Mouse (Mus musculus) forebrain, embryonic 11.5 days (tissue): Measurements from ENCODE around the gene Elovl4. TPM values are rescaled to one million over a fixed set of nuclear protein-coding genes. Genes with fewer than 3 reads are reported as not detected.
A peak's percentile ranks its signal among the peaks of the same experiment; 100 is the strongest.

Experiments used
- ATAC-seq: fragments of 200-750 bp; cut with Nextera tagmentation; replicated peaks from 2 replicates; pipeline ENCODE4 v1.8.0; 2017; ENCODE audit warnings: moderate TSS enrichment; ENCODE audit not compliant: low FRiP score
- DNase-seq: peaks from one replicate; pipeline ENCODE4 v3.0.0-alpha.2; 2017; ENCODE audit warnings: low spot score
- H3K27ac ChIP-seq: fragments of 300-500 bp; sonication (generic); 2 replicates; pipeline ENCODE4 v1.5.1; 2014; ENCODE audit warnings: low read depth, low read length
- H3K27me3 ChIP-seq: fragments of 300-500 bp; sonication (generic); 2 replicates; pipeline ENCODE4 v1.6.1; 2014; ENCODE audit warnings: mild to moderate bottlenecking, low read length, mixed read lengths; ENCODE audit not compliant: control insufficient read depth, insufficient read depth
- H3K36me3 ChIP-seq: fragments of 300-500 bp; sonication (generic); 2 replicates; pipeline ENCODE4 v1.6.1; 2014; ENCODE audit warnings: mild to moderate bottlenecking, low read length, moderate library complexity, mixed read lengths; ENCODE audit not compliant: control insufficient read depth, insufficient read depth
- H3K4me1 ChIP-seq: fragments of 300-500 bp; sonication (generic); replicated peaks from 2 replicates; pipeline ENCODE4 v1.6.1; 2014; ENCODE audit warnings: low read length, mixed read lengths; ENCODE audit not compliant: control insufficient read depth, insufficient read depth
- H3K4me2 ChIP-seq: fragments of 300-500 bp; sonication (generic); 2 replicates; pipeline ENCODE4 v1.6.1; 2014; ENCODE audit warnings: low read depth, mild to moderate bottlenecking, low read length, moderate library complexity, mixed read lengths; ENCODE audit not compliant: severe bottlenecking
- H3K4me3 ChIP-seq: fragments of 300-500 bp; sonication (generic); 2 replicates; pipeline ENCODE4 v1.5.1; 2014; ENCODE audit warnings: low read depth, low read length
- H3K9ac ChIP-seq: fragments of 300-500 bp; sonication (generic); 2 replicates; pipeline ENCODE4 v1.6.1; 2014; ENCODE audit warnings: low read length
- H3K9me3 ChIP-seq: fragments of 300-500 bp; sonication (generic); 2 replicates; pipeline ENCODE4 v1.6.1; 2016; ENCODE audit warnings: low read length, mixed read lengths; ENCODE audit not compliant: control insufficient read depth
- WGBS: fragments of 180-500 bp; shearing (Covaris S2); extraction: QIAGEN DNeasy Blood & Tissue Kit; methylation state at CpG from one replicate; pipeline ENCODE4 v1.1.7; 2014; 5-methylcytosine and 5-hydroxymethylcytosine counted together
- polyA plus RNA-seq: library from polyadenylated mRNA; unstranded; fragments of >200 nt; fragmentation: Nextera tagmentation; extraction: Ambion mirVana; gene quantifications from 2 replicates; pipeline ENCODE4 v1.2.1, GENCODE M21; 2014

The Elovl4 gene
- polyA plus RNA-seq, 1 experiment from 2014 or later = 42.9 TPM

DNA sequence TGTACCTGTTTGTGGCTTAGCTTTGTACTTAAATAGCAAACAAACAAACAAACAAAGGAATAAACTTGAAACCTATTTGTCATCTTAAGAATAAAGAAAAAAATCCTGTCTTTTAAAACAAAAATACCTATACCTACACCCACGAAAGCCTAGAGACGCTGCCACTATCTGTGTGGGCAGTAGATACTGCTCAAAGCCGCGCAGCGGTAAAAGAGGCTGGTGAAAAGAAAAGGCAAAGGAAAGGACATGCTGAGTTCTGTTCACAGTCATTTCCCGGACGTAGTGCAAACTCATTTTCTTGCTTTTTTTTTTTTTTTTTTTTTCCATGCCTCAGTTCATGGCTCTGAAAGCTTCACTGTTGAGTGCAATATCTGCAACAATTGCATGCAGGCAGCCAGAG, 13.1 kb upstream of the Elovl4 start:
- no peaks in the 10 kb centered on the region for H3K9me3 ChIP-seq
- no peak overlapping the region for H3K4me3 ChIP-seq
- H3K4me2 ChIP-seq = no peak overlapping the region
- 69% methylated on average over 7 of the region's 7 CpGs for WGBS
- no peak for ATAC-seq
- H3K36me3 ChIP-seq = no peaks in the 10 kb centered on the region
- H3K27ac ChIP-seq = no peak overlapping the region
- DNase-seq = no peak
- H3K9ac ChIP-seq = no peak overlapping the region
- H3K4me1 ChIP-seq = no peaks in the 10 kb centered on the region
- H3K27me3 ChIP-seq = no peaks in the 10 kb centered on the region

- H3K27ac ChIP-seq = no peak overlapping the region
- H3K9ac ChIP-seq = no peak overlapping the region
- no peak overlapping the region for H3K4me2 ChIP-seq
- H3K4me3 ChIP-seq = no peak overlapping the region
- WGBS = 3% methylated on average over 2 of the region's 2 CpGs
- no peak for DNase-seq
- no peak for ATAC-seq
- H3K9me3 ChIP-seq = no peaks in the 10 kb centered on the region
- H3K4me1 ChIP-seq = peaks cover 3% of the 10 kb centered on the region; the same call in 1 of the 2 replicates
- peaks cover 3% of the 10 kb centered on the region; the same call in 1 of the 2 replicates for H3K27me3 ChIP-seq
- no peaks in the 10 kb centered on the region for H3K36me3 ChIP-seq
These were observed 1.5 kb upstream of the Elovl4 start for GRCm38 (mm10) chr9:83807562-83807961.

DNA sequence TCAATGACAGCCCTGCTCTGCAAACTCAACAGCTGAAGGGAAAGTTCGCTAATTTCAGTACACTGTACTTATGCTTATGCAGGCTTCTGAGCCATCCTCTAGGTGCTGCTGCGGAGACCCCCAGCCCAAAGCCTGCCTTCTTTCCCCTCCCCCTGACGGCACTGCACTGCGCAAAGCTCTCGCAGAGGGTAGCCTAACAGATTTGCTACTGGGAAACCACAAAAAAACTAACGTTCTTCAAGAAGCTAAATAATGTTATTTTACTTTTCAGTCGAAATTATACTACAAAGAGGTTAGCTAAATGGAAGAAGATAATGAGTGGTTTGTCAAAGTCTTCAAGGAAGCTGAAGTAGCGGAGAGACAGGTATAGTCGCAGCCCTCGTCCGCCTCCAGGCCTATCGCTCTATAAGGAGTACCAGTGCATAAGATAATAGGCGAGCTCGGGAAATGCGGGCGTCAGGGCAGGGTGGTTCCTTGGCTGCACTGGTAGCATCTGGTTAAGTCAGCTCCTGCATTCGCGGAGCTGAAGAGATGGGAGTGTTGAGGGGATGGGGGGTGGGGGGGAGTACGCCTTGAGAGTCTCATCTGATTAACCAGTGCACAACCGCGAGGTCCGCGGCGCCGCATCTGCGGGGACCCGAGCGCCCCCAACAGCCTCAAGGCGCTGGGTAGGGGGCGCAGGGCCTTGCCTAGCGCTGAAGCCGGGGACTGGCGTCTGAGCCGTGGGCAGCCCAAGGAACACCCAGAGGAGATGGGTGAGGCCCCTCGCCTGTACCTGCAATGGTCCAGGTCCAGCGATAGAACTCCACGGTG, 707 bp downstream of the Elovl4 start:
- under 1% methylated on average over 37 of the region's 37 CpGs for WGBS
- Histone ChIP-seq H3K9ac (peak overlapping the region; percentile 84), H3K9me3 (no peaks in the 10 kb centered on the region), H3K27ac (peak overlapping the region; percentile 80), H3K4me2 (peak overlapping the region; percentile 90), H3K4me3 (peak overlapping the region; percentile 77), H3K27me3 (peaks cover 3% of the 10 kb centered on the region; the same call in 1 of the 2 replicates), H3K36me3 (no peaks in the 10 kb centered on the region), H3K4me1 (peaks cover 3% of the 10 kb centered on the region; the same call in 1 of the 2 replicates)
- ATAC-seq (peak; percentile 85), DNase-seq (peak; percentile 82)

GRCm38 (mm10) chr9:83804341-83804740, 1.7 kb downstream of the Elovl4 start:
- Histone ChIP-seq H3K4me1 (peaks cover 3% of the 10 kb centered on the region; the same call in 1 of the 2 replicates), H3K27me3 (peaks cover 3% of the 10 kb centered on the region; the same call in 1 of the 2 replicates), H3K27ac (no peak overlapping the region), H3K36me3 (no peaks in the 10 kb centered on the region), H3K9ac (peak overlapping the region; percentile 84), H3K4me3 (peak overlapping the region; percentile 77; the same call in 1 of the 2 replicates), H3K9me3 (no peaks in the 10 kb centered on the region), H3K4me2 (peak overlapping the region; percentile 90)
- ATAC-seq (no peak), DNase-seq (no peak)
- WGBS = 70% methylated on average over 13 of the region's 13 CpGs

DNA sequence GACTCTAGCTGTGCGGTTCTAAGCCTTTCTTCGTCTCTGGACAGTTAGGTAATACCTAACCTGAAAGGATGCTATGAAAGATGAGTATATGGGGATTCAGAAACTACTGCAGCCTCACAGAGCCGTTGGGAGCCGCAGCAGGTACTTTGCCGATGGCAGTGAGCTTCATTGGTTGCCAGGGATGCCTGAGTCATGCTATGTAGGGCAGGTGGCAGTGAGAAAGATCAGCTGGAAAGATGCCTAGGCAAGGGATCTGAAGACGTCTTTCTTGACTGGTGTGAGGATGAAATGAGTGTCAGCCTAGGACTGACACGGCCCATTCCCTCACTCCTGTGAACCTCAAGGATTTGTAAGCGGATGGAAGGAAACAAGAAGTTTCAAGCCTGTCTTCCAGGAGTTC, 8.2 kb downstream of the Elovl4 start:
- Histone ChIP-seq H3K4me1 (no peaks in the 10 kb centered on the region), H3K4me2 (no peak overlapping the region), H3K9ac (no peak overlapping the region), H3K4me3 (no peak overlapping the region), H3K9me3 (no peaks in the 10 kb centered on the region), H3K27ac (no peak overlapping the region), H3K36me3 (no peaks in the 10 kb centered on the region), H3K27me3 (no peaks in the 10 kb centered on the region)
- no peak for ATAC-seq
- WGBS = 86% methylated on average over 8 of the region's 8 CpGs
- DNase-seq = no peak

DNA sequence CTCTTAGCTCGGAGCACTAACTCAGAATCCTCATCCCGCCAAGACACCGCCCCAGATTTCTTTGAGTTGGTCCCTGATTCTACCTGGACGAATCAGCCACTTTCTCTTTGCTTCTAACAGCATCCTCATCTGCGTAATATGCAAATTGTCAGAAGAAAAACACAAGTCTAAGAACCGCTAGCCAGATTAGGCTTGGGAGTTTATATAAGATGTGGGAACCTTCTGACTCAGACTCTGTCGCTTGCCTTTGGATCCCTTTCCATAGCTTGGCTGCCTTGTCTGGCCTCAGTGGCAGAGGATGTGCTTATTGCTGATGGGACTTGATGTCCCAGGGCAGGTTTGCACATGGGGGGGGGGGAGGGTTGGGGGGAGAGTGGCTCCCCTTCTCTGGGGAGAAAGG, 9.2 kb downstream of the Elovl4 start:
- no peaks in the 10 kb centered on the region for H3K27me3 ChIP-seq
- no peak overlapping the region for H3K27ac ChIP-seq
- H3K9ac ChIP-seq = no peak overlapping the region
- H3K36me3 ChIP-seq = no peaks in the 10 kb centered on the region
- no peak for DNase-seq
- H3K4me3 ChIP-seq = no peak overlapping the region
- WGBS = 91% methylated on average over 7 of the region's 7 CpGs
- no peaks in the 10 kb centered on the region for H3K4me1 ChIP-seq
- no peak for ATAC-seq
- H3K4me2 ChIP-seq = no peak overlapping the region
- no peaks in the 10 kb centered on the region for H3K9me3 ChIP-seq

DNA sequence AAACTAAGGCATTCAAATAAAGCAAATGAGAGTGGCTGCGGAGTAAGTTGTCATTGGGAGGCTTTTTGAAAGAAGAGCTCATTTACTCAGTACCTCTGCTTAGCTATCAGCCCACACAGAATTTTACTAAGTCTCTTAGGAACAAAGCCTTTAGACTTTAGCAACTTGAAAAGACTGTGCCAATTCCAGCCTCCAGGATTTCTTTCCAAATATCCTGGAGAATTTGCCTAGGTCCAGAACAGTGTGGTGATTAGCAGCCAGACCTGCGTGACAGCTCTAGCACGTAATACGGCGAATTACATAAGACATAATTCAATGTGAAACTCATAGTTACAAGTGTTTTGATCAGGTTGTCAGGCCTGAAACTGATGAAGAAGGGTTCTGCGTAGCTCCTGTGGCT, 16.8 kb downstream of the Elovl4 start:
- Histone ChIP-seq H3K4me3 (no peak overlapping the region), H3K27ac (no peak overlapping the region), H3K4me1 (no peaks in the 10 kb centered on the region), H3K4me2 (no peak overlapping the region), H3K9me3 (no peaks in the 10 kb centered on the region), H3K36me3 (no peaks in the 10 kb centered on the region), H3K27me3 (no peaks in the 10 kb centered on the region), H3K9ac (no peak overlapping the region)
- no peak for DNase-seq
- WGBS = 94% methylated on average over 6 of the region's 6 CpGs
- no peak for ATAC-seq

GRCm38 (mm10) chr9:83785501-83785900, 20.6 kb downstream of the Elovl4 start:
- Histone ChIP-seq H3K27ac (no peak overlapping the region), H3K36me3 (no peaks in the 10 kb centered on the region), H3K27me3 (no peaks in the 10 kb centered on the region), H3K4me1 (no peaks in the 10 kb centered on the region), H3K9ac (no peak overlapping the region), H3K4me2 (no peak overlapping the region), H3K9me3 (no peaks in the 10 kb centered on the region), H3K4me3 (no peak overlapping the region)
- no peak for DNase-seq
- ATAC-seq = no peak
- WGBS = 70% methylated on average over 1 of the region's 1 CpGs
